Mouse (Mus musculus) liver, postnatal 0 days (tissue): ENCODE measurements around the gene Olfr286.

ENCODE experiments used
- CTCF ChIP-seq: sonication (generic); IDR thresholded peaks from 2 replicates; pipeline ENCODE4 v1.5.1; 2016; ENCODE audit warnings: antibody characterized with exemption, low read depth
- EP300 ChIP-seq: IDR thresholded peaks from 2 replicates; pipeline ENCODE4 v1.6.1; 2016; ENCODE audit warnings: antibody characterized with exemption, low read depth, mild to moderate bottlenecking

DNA sequence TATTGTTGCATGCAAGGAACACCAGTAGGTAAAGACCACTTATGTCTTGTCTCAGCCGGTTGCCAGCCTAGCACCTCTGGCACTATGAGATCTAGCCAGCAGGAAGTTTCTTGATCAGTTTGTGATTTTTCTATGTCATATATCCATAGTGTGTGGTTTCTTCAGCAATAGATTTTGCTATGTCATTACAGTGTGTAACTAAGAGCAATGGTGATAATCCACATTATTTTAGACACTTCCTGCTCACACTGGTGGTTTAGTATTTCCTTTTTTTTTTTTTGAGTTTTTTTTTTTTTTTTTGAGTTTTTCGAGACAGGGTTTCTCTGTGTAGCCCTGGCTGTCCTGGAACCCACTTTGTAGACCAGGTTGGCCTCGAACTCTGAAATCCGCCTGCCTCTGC, 1.2 kb upstream of the Olfr286 start:
- TF ChIP-seq CTCF, result no peak
- no peak for TF ChIP-seq EP300
